Mouse (Mus musculus) heart, embryonic 13.5 days (tissue): ENCODE results near the gene Pdcd2l. TPM values are rescaled to one million over a fixed set of nuclear protein-coding genes. Genes with fewer than 3 reads are reported as not detected.
A peak's percentile ranks its signal among the peaks of the same experiment; 100 is the strongest.

Experiments used
- ATAC-seq: fragments of 200-750 bp; cut with Nextera tagmentation; 2 replicates; pipeline ENCODE4 v1.8.0; 2017; ENCODE audit warnings: moderate TSS enrichment; ENCODE audit not compliant: insufficient number of reproducible peaks, low FRiP score, low TSS enrichment; ENCODE audit errors: extremely low read depth
- H3K27ac ChIP-seq: fragments of 300-500 bp; sonication (generic); replicated peaks from 2 replicates; pipeline ENCODE4 v1.5.1; 2015; ENCODE audit warnings: moderate library complexity, mild to moderate bottlenecking, inconsistent platforms
- H3K27me3 ChIP-seq: fragments of 300-500 bp; sonication (generic); replicated peaks from 2 replicates; pipeline ENCODE4 v1.6.1; 2015; ENCODE audit warnings: mild to moderate bottlenecking, inconsistent platforms
- H3K36me3 ChIP-seq: fragments of 300-500 bp; sonication (generic); 2 replicates; pipeline ENCODE4 v1.6.1; 2015; ENCODE audit warnings: mild to moderate bottlenecking, inconsistent platforms
- H3K4me1 ChIP-seq: fragments of 300-500 bp; sonication (generic); 2 replicates; pipeline ENCODE4 v1.6.1; 2015; ENCODE audit warnings: inconsistent platforms
- H3K4me2 ChIP-seq: fragments of 300-500 bp; sonication (generic); 2 replicates; pipeline ENCODE4 v1.6.1; 2015; ENCODE audit warnings: inconsistent platforms, mild to moderate bottlenecking, moderate library complexity
- H3K4me3 ChIP-seq: fragments of 300-500 bp; sonication (generic); 2 replicates; pipeline ENCODE4 v1.5.1; 2015; ENCODE audit warnings: moderate library complexity, mild to moderate bottlenecking, inconsistent platforms
- H3K9ac ChIP-seq: fragments of 300-500 bp; sonication (generic); 2 replicates; pipeline ENCODE4 v1.6.1; 2015; ENCODE audit warnings: inconsistent platforms, mild to moderate bottlenecking, moderate library complexity
- H3K9me3 ChIP-seq: fragments of 300-500 bp; sonication (generic); 2 replicates; pipeline ENCODE4 v1.6.1; 2016; ENCODE audit warnings: inconsistent platforms
- WGBS: fragments of 180-500 bp; shearing (Covaris S2); methylation state at CpG from one replicate; pipeline ENCODE4 v1.1.7; 2015; ENCODE audit warnings: mixed read lengths; 5-methylcytosine and 5-hydroxymethylcytosine counted together
- polyA plus RNA-seq: library from polyadenylated mRNA; unstranded; fragments of >200 nt; fragmentation: Nextera tagmentation; extraction: Ambion mirVana; gene quantifications from 2 replicates; pipeline ENCODE4 v1.2.1, GENCODE M21; 2015

Pdcd2l gene
- polyA plus RNA-seq, 1 experiment from 2014 or later: 53.3 TPM

DNA sequence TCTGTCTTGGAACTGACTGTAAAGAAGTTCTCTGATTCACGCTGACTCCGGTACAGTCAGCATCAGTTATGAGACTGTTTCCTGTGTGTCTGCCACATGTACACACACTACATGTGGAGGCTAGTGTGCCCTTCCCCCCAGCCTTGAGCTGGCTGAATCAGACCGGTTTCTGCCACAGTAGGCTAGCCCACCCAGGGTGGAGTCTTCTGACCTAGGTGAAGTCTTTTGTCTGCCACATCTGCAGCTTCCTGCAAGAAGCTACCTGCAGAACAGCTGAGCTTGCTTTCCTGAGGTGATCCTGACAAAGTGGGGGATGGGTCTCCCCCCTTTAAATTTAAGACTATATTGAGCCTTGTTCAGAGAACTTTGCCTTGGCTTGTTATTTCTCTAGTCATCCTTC, 27.0 kb downstream of the Pdcd2l start, which contains the start of gene Uba2:
Gene Uba2 (minus strand): TSS at position 146 of the 400 bp plus-strand sequence.
- no peaks in the 10 kb centered on the region for H3K9me3 ChIP-seq
- H3K4me3 ChIP-seq: peak within 1 kb of the TSS; percentile 90
- H3K9ac ChIP-seq: peak within 1 kb of the TSS; percentile 97
- H3K27ac ChIP-seq: peak within 1 kb of the TSS; percentile 93
- WGBS: 80% methylated on average over 3 of the region's 3 CpGs
- H3K4me1 ChIP-seq: peaks cover 12% of the 10 kb centered on the region
- peak within 1 kb of the TSS; percentile 79 for H3K4me2 ChIP-seq
- peaks cover 19% of the 10 kb centered on the region for H3K36me3 ChIP-seq
- no peaks in the 10 kb centered on the region for H3K27me3 ChIP-seq
- ATAC-seq: no peak

DNA sequence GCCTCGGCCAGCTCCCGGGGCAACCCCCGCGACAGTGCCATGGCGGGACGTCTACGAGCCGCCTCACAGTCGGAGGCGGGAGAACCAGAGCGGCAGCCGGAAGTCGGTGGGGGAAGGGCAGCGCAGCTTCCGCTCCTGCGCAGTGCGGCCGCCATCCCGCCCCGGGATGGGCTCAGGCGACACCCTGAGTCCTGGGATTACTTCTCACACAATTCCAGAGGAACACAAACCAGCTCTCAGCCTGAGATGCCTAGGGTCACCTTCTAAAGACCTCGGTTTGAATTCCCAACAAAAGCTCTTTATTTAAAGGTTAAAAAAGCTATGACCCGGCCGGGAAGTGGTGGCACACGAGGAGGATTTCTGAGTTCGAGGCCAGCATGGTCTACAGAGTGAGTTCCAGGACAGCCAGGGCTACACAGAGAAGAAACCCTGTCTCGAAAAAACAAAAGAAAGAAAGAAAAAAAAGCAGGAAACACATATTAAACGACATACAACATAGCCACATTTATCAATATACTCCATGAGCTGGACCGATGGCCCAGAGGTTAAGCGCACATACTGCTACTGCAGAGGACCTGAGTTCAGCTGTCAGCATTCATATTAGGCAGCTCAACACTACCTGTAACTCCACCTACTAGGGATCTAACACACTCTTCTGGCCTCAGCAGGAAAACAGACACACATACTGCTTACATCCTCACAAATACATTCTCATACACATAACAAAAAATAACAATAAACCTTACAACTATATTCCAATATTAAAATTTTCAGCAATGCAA, 27.8 kb downstream of the Pdcd2l start:
- Histone ChIP-seq H3K36me3 (peaks cover 25% of the 10 kb centered on the region), H3K27me3 (no peaks in the 10 kb centered on the region), H3K9me3 (no peaks in the 10 kb centered on the region), H3K27ac (peak overlapping the region; percentile 93), H3K4me2 (peak overlapping the region; percentile 79), H3K4me3 (peak overlapping the region; percentile 90), H3K9ac (peak overlapping the region; percentile 97), H3K4me1 (peaks cover 12% of the 10 kb centered on the region)
- 10% methylated on average over 30 of the region's 30 CpGs for WGBS
- peak; percentile 90 for ATAC-seq

GRCm38 (mm10) chr7:34167766-34168469, 28.5 kb downstream of the Pdcd2l start:
- under 1% methylated on average over 54 of the region's 54 CpGs for WGBS
- Histone ChIP-seq H3K4me3 (peak overlapping the region; percentile 90), H3K9me3 (no peaks in the 10 kb centered on the region), H3K27ac (peak overlapping the region; percentile 93), H3K4me2 (peak overlapping the region; percentile 79), H3K36me3 (peaks cover 33% of the 10 kb centered on the region), H3K27me3 (no peaks in the 10 kb centered on the region), H3K9ac (peak overlapping the region; percentile 97), H3K4me1 (peaks cover 12% of the 10 kb centered on the region)
- ATAC-seq: peak; percentile 18; the same call in 1 of the 2 replicates

DNA sequence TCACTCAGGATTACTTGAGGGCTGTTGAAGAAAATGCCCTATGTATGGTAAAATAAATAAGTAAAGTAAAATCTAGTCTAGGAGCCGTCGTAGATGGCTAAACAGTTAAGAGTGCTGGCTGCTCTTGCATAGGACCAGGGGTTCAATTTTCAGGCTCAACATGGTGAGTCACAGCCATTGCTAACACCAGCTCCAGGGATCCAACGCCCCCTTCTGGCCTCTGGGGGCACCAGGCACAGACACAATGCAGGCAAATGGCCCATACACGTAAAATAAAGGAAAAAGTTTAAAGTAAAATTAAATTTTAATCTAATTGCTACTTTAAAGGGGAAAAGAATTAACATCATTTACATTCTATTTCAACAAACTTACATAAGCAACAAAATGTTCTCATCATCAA, 29.6 kb downstream of the Pdcd2l start:
- H3K4me2 ChIP-seq: peak overlapping the region; percentile 50
- ATAC-seq: no peak
- H3K9me3 ChIP-seq: no peaks in the 10 kb centered on the region
- H3K27ac ChIP-seq: no peak overlapping the region
- H3K27me3 ChIP-seq: no peaks in the 10 kb centered on the region
- peaks cover 12% of the 10 kb centered on the region for H3K4me1 ChIP-seq
- no peak overlapping the region for H3K9ac ChIP-seq
- WGBS: 53% methylated on average over 4 of the region's 4 CpGs
- peak overlapping the region; percentile 22; the same call in 1 of the 2 replicates for H3K4me3 ChIP-seq
- H3K36me3 ChIP-seq: peaks cover 43% of the 10 kb centered on the region

DNA sequence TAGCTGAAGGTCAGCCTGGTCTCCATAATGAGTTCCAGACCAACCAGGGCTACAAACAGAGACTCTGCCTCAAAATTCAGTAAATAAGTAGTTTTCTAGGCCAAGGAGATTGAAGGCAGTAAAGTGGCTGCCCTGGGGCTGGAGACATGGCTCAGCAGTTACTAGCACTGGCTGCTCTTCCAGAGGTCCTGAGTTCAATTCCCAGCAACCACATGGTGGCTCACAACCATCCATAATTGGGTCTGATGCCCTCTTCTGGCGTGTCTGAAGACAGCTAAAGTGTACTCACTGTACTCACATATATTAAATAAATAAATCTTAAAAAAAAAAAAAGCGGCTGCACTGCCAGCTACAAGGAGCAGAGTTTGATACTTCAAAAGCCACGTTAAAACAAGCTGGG, 30.5 kb downstream of the Pdcd2l start:
- Histone ChIP-seq H3K4me3 (no peak overlapping the region), H3K9me3 (no peaks in the 10 kb centered on the region), H3K27me3 (no peaks in the 10 kb centered on the region), H3K4me1 (peaks cover 12% of the 10 kb centered on the region), H3K4me2 (no peak overlapping the region; the same call in 1 of the 2 replicates), H3K27ac (no peak overlapping the region), H3K36me3 (peaks cover 52% of the 10 kb centered on the region), H3K9ac (no peak overlapping the region)
- no peak for ATAC-seq
- 77% methylated on average over 3 of the region's 3 CpGs for WGBS

GRCm38 (mm10) chr7:34164671-34165070, 31.8 kb downstream of the Pdcd2l start:
- ATAC-seq: no peak
- Histone ChIP-seq H3K4me1 (peaks cover 12% of the 10 kb centered on the region), H3K4me2 (no peak overlapping the region), H3K36me3 (peaks cover 64% of the 10 kb centered on the region), H3K9ac (no peak overlapping the region), H3K9me3 (no peaks in the 10 kb centered on the region), H3K27me3 (no peaks in the 10 kb centered on the region), H3K27ac (no peak overlapping the region), H3K4me3 (no peak overlapping the region)
- 93% methylated on average over 7 of the region's 7 CpGs for WGBS

DNA sequence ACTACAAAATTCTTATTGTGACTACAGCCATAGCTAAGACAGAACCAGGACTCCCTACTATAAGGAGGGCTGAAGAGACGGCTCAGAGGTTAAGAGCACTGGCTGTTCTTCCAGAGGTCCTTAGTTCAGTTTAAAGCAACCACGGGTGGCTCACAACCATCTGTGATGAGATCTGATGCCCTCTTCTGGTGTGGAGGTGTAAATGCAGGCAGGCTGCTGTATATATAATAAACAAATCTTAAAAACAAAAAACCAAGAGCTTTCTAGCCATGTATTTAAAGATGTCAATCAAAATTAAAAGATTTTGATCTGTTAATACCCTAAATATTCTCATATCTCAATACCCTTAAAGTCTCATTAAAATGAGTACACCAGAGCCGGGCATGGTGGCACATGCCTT, 37.3 kb downstream of the Pdcd2l start:
- 89% methylated on average over 3 of the region's 3 CpGs for WGBS
- ATAC-seq: no peak
- peaks cover 98% of the 10 kb centered on the region for H3K36me3 ChIP-seq
- H3K4me3 ChIP-seq: no peak overlapping the region
- H3K4me1 ChIP-seq: no peaks in the 10 kb centered on the region
- H3K27ac ChIP-seq: no peak overlapping the region
- no peak overlapping the region for H3K4me2 ChIP-seq
- H3K27me3 ChIP-seq: no peaks in the 10 kb centered on the region
- no peak overlapping the region for H3K9ac ChIP-seq
- no peaks in the 10 kb centered on the region for H3K9me3 ChIP-seq

DNA sequence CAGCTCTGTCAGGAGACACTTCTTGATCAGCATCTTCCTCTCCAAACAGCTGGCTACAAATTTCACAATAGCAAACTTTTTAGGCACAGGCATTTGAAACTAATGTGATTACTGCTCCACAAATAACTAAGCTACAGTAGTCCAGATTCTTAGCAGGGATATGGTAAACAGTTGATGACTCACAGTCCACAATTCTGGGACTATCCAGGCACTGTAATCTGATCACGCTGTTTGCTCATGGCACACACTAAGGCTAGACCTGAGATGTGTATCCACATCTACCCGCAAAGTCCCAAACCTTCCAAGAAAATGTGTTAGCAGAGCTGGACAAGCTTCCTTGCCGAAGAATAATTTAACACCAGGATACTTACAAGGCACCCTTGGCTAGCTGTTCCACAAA, 38.5 kb downstream of the Pdcd2l start:
- Histone ChIP-seq H3K4me2 (no peak overlapping the region), H3K9ac (no peak overlapping the region), H3K27me3 (no peaks in the 10 kb centered on the region), H3K9me3 (no peaks in the 10 kb centered on the region), H3K36me3 (peaks cover 99% of the 10 kb centered on the region), H3K4me3 (no peak overlapping the region), H3K4me1 (no peaks in the 10 kb centered on the region), H3K27ac (no peak overlapping the region)
- no peak for ATAC-seq
- WGBS: 94% methylated on average over 3 of the region's 3 CpGs

GRCm38 (mm10) chr7:34147193-34147592, 49.3 kb downstream of the Pdcd2l start:
- H3K4me3 ChIP-seq: no peak overlapping the region
- no peak overlapping the region for H3K9ac ChIP-seq
- H3K27me3 ChIP-seq: no peaks in the 10 kb centered on the region
- no peak overlapping the region for H3K27ac ChIP-seq
- no peak overlapping the region for H3K4me2 ChIP-seq
- WGBS: 48% methylated on average over 4 of the region's 4 CpGs
- peaks cover 100% of the 10 kb centered on the region for H3K36me3 ChIP-seq
- ATAC-seq: no peak
- no peaks in the 10 kb centered on the region for H3K4me1 ChIP-seq
- H3K9me3 ChIP-seq: peaks cover 10% of the 10 kb centered on the region; the same call in 1 of the 2 replicates

DNA sequence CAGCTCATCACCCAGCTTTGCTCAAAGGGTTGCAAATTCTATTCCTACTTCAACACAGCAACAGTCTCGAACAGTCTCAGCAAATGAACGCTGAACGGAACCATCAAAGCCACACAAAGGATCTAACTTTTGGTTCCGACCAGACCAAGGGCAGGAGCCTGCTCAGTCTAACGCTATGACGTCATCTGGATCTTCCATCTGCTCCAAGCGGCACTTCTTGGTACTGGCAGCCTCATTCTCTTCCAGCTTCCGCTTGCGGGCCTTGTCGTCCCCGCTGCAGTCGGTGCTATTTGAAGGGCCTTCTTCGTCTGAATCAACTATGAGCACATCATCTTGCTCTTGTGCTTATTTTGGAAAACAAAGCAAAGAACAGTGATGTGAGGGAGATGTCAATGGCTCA, 55.3 kb downstream of the Pdcd2l start:
- H3K27ac ChIP-seq: no peak overlapping the region
- H3K27me3 ChIP-seq: no peaks in the 10 kb centered on the region
- no peaks in the 10 kb centered on the region for H3K4me1 ChIP-seq
- H3K36me3 ChIP-seq: peaks cover 68% of the 10 kb centered on the region
- H3K9ac ChIP-seq: no peak overlapping the region
- no peak overlapping the region for H3K4me3 ChIP-seq
- WGBS: 89% methylated on average over 13 of the region's 13 CpGs
- no peak for ATAC-seq
- no peaks in the 10 kb centered on the region for H3K9me3 ChIP-seq
- no peak overlapping the region for H3K4me2 ChIP-seq

- no peak for ATAC-seq
- WGBS: 82% methylated on average over 6 of the region's 6 CpGs
Measured at GRCm38 (mm10) chr7:34139493-34139892, 57.0 kb downstream of the Pdcd2l start.

More at GRCm38 (mm10) chr7:34139493-34139892, 57.0 kb downstream of the Pdcd2l start:
- Histone ChIP-seq H3K4me2 (no peak overlapping the region), H3K9me3 (no peaks in the 10 kb centered on the region), H3K36me3 (peaks cover 52% of the 10 kb centered on the region), H3K9ac (no peak overlapping the region), H3K27ac (no peak overlapping the region), H3K27me3 (no peaks in the 10 kb centered on the region), H3K4me3 (no peak overlapping the region), H3K4me1 (no peaks in the 10 kb centered on the region; the same call in 1 of the 2 replicates)
